Mouse (Mus musculus): ENCODE measurements around the gene Acad11. TPM values are rescaled to one million over a fixed set of nuclear protein-coding genes. Genes with fewer than 3 reads are reported as not detected.

Gene Acad11
- polyA plus RNA-seq, 1 experiment from 2014 or later = 21.8 TPM

DNA sequence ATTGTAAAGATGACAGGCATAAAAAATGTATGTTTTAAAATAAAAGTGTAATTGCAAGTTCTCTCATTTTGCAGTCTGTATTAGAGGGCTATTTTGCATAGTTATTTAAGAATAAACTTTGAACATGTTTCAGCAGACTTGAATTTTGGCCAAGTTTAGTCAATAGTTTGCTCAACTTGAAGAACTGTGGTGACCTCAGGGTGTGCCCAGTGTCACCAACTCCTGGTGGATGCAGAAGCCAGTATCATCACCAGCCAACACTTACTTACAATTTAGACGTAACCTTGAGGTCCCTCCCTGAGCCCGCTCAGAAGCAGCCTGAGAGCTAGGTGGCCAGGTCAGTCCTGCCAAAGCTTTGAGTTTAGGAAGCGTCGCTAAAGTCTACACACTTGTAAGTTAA is 19.5 kb upstream of the Acad11 start:
- H3K36me3 ChIP-seq = peaks cover 13% of the 10 kb centered on the region
- no peak overlapping the region for H3K4me3 ChIP-seq (replicated peaks)
- H3K4me1 ChIP-seq (replicated peaks) = no peaks in the 10 kb centered on the region
- H3K9ac ChIP-seq = no peak overlapping the region
- 83% methylated on average over 4 of the region's 4 CpGs for WGBS
- no peak overlapping the region for H3K27ac ChIP-seq
- no peak for ATAC-seq
- H3K4me2 ChIP-seq (replicated peaks) = no peak overlapping the region
- H3K9me3 ChIP-seq = no peaks in the 10 kb centered on the region
- no peaks in the 10 kb centered on the region for H3K27me3 ChIP-seq (replicated peaks)

DNA sequence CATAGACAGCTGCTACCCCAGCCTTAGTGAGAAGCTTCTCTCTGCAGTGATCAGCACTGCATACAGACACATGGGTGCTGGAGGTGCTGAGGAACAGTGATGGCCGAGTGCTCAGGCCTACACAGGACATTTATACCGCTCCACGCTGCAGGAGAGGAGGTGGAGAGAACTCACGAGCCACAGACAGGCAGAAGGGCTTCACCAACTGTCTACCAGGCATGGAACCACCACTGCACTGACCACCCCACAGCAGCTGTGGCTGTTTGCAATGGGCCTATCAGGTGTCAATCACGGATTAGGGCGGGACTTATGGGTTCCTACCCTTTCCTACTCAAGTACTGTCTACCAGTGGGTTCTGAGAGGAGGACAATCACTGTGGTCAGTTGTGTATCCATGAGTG is 12.1 kb upstream of the Acad11 start:
- Histone ChIP-seq H3K9me3 (no peaks in the 10 kb centered on the region), H3K27me3 (replicated peaks) (no peaks in the 10 kb centered on the region), H3K4me2 (replicated peaks) (no peak overlapping the region), H3K4me1 (replicated peaks) (no peaks in the 10 kb centered on the region), H3K9ac (no peak overlapping the region), H3K4me3 (replicated peaks) (no peak overlapping the region), H3K36me3 (peaks cover 44% of the 10 kb centered on the region), H3K27ac (no peak overlapping the region)
- no peak for ATAC-seq
- WGBS = 95% methylated on average over 6 of the region's 6 CpGs

GRCm38 (mm10) chr9:104062430-104063243 is 540 bp upstream of the Acad11 start, which contains the start of gene Uba5:
Gene Uba5 (minus strand): TSS chr9:104063134.
- peak; percentile 88 for ATAC-seq
- Histone ChIP-seq H3K9ac (peak within 1 kb of the TSS; percentile 84), H3K36me3 (peaks cover 10% of the 10 kb centered on the region), H3K9me3 (no peaks in the 10 kb centered on the region), H3K27me3 (replicated peaks) (no peaks in the 10 kb centered on the region), H3K4me1 (replicated peaks) (peaks cover 6% of the 10 kb centered on the region), H3K27ac (0 out of 2 replicates have a peak within 1 kb of the TSS, but pooled peaks have one; percentile 42), H3K4me2 (replicated peaks) (peak within 1 kb of the TSS; percentile 93), H3K4me3 (replicated peaks) (peak within 1 kb of the TSS; percentile 100)
- WGBS = under 1% methylated on average over 55 of the region's 59 CpGs

- H3K27ac ChIP-seq = no peak overlapping the region
- H3K4me2 ChIP-seq (replicated peaks) = no peak overlapping the region; the same call in 1 of the 2 replicates
- H3K36me3 ChIP-seq = peaks cover 5% of the 10 kb centered on the region
- ATAC-seq = no peak
- H3K9me3 ChIP-seq = no peaks in the 10 kb centered on the region
- no peaks in the 10 kb centered on the region for H3K27me3 ChIP-seq (replicated peaks)
- 11% methylated on average over 1 of the region's 1 CpGs for WGBS
- peaks cover 6% of the 10 kb centered on the region for H3K4me1 ChIP-seq (replicated peaks)
- no peak overlapping the region for H3K4me3 ChIP-seq (replicated peaks)
- no peak overlapping the region for H3K9ac ChIP-seq
Measured at GRCm38 (mm10) chr9:104064571-104064970, 1.4 kb downstream of the Acad11 start.

- no peak overlapping the region for H3K4me2 ChIP-seq (replicated peaks)
- no peak for ATAC-seq
- no peaks in the 10 kb centered on the region for H3K9me3 ChIP-seq
- H3K4me1 ChIP-seq (replicated peaks) = no peaks in the 10 kb centered on the region
- no peak overlapping the region for H3K4me3 ChIP-seq (replicated peaks)
- H3K27ac ChIP-seq = no peak overlapping the region
- no peaks in the 10 kb centered on the region for H3K27me3 ChIP-seq (replicated peaks)
- H3K36me3 ChIP-seq = no peaks in the 10 kb centered on the region
- no peak overlapping the region for H3K9ac ChIP-seq
- 74% methylated on average over 4 of the region's 4 CpGs for WGBS
Measured at GRCm38 (mm10) chr9:104070241-104070640, 7.1 kb downstream of the Acad11 start.

GRCm38 (mm10) chr9:104070863-104071604 is 7.9 kb downstream of the Acad11 start:
- no peaks in the 10 kb centered on the region for H3K9me3 ChIP-seq
- no peaks in the 10 kb centered on the region for H3K36me3 ChIP-seq
- H3K4me1 ChIP-seq (replicated peaks) = no peaks in the 10 kb centered on the region
- H3K27me3 ChIP-seq (replicated peaks) = no peaks in the 10 kb centered on the region
- ATAC-seq = peak; percentile 85
- 70% methylated on average over 8 of the region's 8 CpGs for WGBS
- no peak overlapping the region for H3K4me3 ChIP-seq (replicated peaks)
- H3K9ac ChIP-seq = no peak overlapping the region
- H3K4me2 ChIP-seq (replicated peaks) = no peak overlapping the region
- no peak overlapping the region for H3K27ac ChIP-seq

- ATAC-seq = no peak
- Histone ChIP-seq H3K27me3 (replicated peaks) (no peaks in the 10 kb centered on the region), H3K27ac (no peak overlapping the region), H3K4me1 (replicated peaks) (no peaks in the 10 kb centered on the region), H3K36me3 (no peaks in the 10 kb centered on the region), H3K9me3 (no peaks in the 10 kb centered on the region), H3K9ac (no peak overlapping the region), H3K4me2 (replicated peaks) (no peak overlapping the region), H3K4me3 (replicated peaks) (no peak overlapping the region)
- 66% methylated on average over 2 of the region's 2 CpGs for WGBS
Measured at GRCm38 (mm10) chr9:104075808-104076207, 12.6 kb downstream of the Acad11 start.

GRCm38 (mm10) chr9:104078780-104079179 is 15.6 kb downstream of the Acad11 start:
- WGBS = 93% methylated on average over 1 of the region's 1 CpGs
- H3K4me2 ChIP-seq (replicated peaks) = no peak overlapping the region
- no peak overlapping the region for H3K9ac ChIP-seq

GRCm38 (mm10) chr9:104079379-104079778 is 16.2 kb downstream of the Acad11 start:
- ATAC-seq = peak; percentile 63; the same call in 1 of the 2 replicates
- no peaks in the 10 kb centered on the region for H3K9me3 ChIP-seq
- no peaks in the 10 kb centered on the region for H3K4me1 ChIP-seq (replicated peaks)
- no peak overlapping the region for H3K27ac ChIP-seq
- WGBS = 52% methylated on average over 5 of the region's 5 CpGs
- no peak overlapping the region for H3K4me3 ChIP-seq (replicated peaks)
- H3K27me3 ChIP-seq (replicated peaks) = no peaks in the 10 kb centered on the region
- H3K4me2 ChIP-seq (replicated peaks) = no peak overlapping the region
- no peaks in the 10 kb centered on the region for H3K36me3 ChIP-seq
- H3K9ac ChIP-seq = no peak overlapping the region

More at GRCm38 (mm10) chr9:104078780-104079179, 15.6 kb downstream of the Acad11 start:
- Histone ChIP-seq H3K4me1 (replicated peaks) (no peaks in the 10 kb centered on the region), H3K4me3 (replicated peaks) (no peak overlapping the region), H3K27ac (no peak overlapping the region), H3K36me3 (no peaks in the 10 kb centered on the region), H3K9me3 (no peaks in the 10 kb centered on the region), H3K27me3 (replicated peaks) (no peaks in the 10 kb centered on the region)
- ATAC-seq = no peak

DNA sequence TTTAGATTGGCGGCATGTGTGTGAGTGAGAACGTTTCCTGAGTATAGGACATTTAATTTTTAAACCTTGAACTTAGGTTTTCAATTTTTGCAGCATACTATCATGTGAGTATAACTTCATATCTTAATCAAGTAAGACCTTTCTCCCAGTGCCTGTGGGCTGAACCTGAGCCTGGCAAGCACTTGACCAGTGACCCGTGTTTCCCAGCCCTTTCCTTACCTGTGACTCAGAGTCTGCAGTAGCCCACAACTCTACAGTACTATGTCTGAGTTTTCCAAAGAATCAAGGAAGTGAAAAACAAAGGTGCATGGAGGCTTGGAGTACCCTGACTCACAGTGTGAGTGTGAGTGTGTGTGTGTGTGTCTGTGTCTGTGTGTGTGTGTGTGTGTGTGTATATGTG is 16.9 kb downstream of the Acad11 start:
- no peaks in the 10 kb centered on the region for H3K9me3 ChIP-seq
- H3K4me3 ChIP-seq (replicated peaks) = no peak overlapping the region
- no peak overlapping the region for H3K27ac ChIP-seq
- WGBS = 74% methylated on average over 3 of the region's 3 CpGs
- H3K36me3 ChIP-seq = no peaks in the 10 kb centered on the region
- no peaks in the 10 kb centered on the region for H3K27me3 ChIP-seq (replicated peaks)
- no peak for ATAC-seq
- no peaks in the 10 kb centered on the region for H3K4me1 ChIP-seq (replicated peaks)
- H3K9ac ChIP-seq = no peak overlapping the region
- H3K4me2 ChIP-seq (replicated peaks) = no peak overlapping the region

DNA sequence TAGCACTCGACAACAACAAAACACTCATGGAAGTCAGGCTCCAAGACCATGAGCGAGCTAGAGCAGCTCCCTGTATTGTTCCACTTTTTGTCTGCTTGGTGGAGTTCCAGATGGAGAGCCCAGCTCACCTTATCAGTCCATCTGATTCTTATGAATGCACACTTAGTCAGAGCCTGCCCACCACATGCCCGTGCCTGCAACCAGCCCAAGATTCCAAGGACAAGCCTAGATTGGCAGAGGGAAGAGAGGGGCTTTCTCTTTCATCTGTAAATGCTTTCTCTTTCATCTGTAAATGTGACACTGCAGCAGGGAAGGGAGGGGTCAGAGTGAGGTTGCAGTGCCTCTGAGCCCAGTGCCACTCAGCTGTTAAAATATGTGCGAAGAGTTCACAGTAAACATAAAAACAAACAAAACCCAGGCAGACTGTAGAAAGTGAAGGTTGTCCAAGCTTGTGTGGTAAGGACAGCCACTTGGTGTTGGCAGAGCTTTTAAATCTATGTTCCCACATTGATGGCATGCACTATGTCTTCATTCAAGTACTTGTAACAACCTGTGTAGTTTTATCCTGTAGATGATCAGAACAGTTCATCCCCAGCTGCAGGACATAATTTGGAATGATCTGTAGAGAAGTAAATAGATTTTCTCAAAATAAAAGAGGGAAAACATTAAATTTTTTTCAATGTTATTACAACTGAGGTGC is 22.7 kb downstream of the Acad11 start:
- no peak for ATAC-seq
- 67% methylated on average over 4 of the region's 4 CpGs for WGBS
- no peaks in the 10 kb centered on the region for H3K27me3 ChIP-seq (replicated peaks)
- no peak overlapping the region for H3K4me2 ChIP-seq (replicated peaks)
- no peaks in the 10 kb centered on the region for H3K36me3 ChIP-seq
- H3K4me1 ChIP-seq (replicated peaks) = no peaks in the 10 kb centered on the region
- no peak overlapping the region for H3K4me3 ChIP-seq (replicated peaks)
- H3K27ac ChIP-seq = no peak overlapping the region
- H3K9ac ChIP-seq = no peak overlapping the region
- no peaks in the 10 kb centered on the region for H3K9me3 ChIP-seq

DNA sequence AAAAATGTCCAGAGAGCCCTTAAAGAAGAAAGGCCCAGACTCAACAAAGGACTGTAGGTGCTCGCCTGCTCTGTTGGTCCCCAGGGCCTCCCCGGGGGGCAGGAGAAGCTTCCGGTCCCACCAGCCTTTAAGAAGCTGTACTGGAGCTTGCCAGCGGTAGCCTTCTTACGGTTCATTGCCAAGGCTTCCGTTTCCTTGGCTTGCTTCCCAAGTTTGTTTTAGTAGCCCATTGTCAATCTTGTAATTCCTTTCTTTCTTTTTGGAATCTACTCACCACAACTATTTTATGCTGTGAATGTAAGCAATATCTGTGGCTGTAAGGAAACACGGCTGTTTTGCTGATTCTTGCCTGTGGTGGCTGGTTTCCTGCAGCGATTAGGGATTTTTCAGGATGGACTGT is 25.4 kb downstream of the Acad11 start:
- H3K36me3 ChIP-seq = no peaks in the 10 kb centered on the region
- no peaks in the 10 kb centered on the region for H3K27me3 ChIP-seq (replicated peaks)
- no peak overlapping the region for H3K4me3 ChIP-seq (replicated peaks)
- no peak overlapping the region for H3K27ac ChIP-seq
- no peaks in the 10 kb centered on the region for H3K4me1 ChIP-seq (replicated peaks)
- no peak overlapping the region for H3K9ac ChIP-seq
- no peak overlapping the region for H3K4me2 ChIP-seq (replicated peaks)
- no peak for ATAC-seq
- 72% methylated on average over 8 of the region's 8 CpGs for WGBS
- no peaks in the 10 kb centered on the region for H3K9me3 ChIP-seq

Measured in intestine, embryonic 15.5 days (tissue).